Mouse (Mus musculus): ENCODE results near the gene Vmn1r87.

The Vmn1r87 gene

GRCm38 (mm10) chr7:13140057-13140456, at the start of gene Vmn1r87:
Gene Vmn1r87 (minus strand): TSS chr7:13140157.
- no peak for DNase-seq (ENCODE audit: extremely low spot score)

DNA sequence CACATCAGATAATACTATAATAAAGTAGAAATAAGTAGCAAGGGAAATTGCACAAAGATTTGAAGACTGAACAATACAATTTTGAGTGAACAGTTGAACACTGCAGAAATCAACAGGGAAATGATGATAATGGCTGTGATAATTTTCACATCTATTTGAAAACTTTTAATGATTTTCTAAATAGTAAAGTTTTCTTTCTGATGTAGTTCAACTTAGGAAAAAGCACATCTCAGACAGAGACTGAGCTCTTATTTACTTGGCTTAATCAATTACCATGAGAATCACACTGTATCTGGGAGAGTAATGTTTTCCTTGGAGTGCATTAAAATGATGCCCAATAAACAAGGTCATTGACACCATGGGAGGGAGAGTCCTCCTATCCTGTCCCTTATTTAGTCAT, 19.3 kb upstream of the Vmn1r87 start, which contains the start of gene Vmn1r88:
TSS of gene Vmn1r88 (plus strand) at position 301 of the 400 bp plus-strand sequence.
- no peak for DNase-seq (ENCODE audit: extremely low spot score)

DNA sequence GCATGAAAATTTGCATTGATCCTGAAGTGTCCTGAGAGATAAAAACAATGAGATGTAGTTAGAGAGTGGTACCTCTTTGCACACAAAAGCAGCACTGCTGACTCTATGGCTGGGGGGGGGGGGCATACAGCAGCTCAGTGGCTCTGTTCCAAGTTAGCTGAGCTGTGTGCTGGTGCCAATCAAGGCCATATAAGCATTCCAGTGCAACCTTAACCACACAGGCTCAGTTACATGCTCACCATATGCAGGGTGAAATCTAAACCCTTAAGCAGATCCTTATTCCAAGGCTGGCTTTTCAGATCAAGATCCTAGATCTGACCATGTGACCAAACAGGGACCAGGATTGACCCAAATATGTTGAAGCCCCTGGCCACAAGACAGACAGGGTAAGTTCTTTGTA, 2.6 kb downstream of the Vmn1r87 start:
- DNase-seq (ENCODE audit: extremely low spot score), result no peak

- no peak for DNase-seq (ENCODE audit: extremely low spot score)
These were observed 8.1 kb downstream of the Vmn1r87 start for GRCm38 (mm10) chr7:13131856-13132255.

DNA sequence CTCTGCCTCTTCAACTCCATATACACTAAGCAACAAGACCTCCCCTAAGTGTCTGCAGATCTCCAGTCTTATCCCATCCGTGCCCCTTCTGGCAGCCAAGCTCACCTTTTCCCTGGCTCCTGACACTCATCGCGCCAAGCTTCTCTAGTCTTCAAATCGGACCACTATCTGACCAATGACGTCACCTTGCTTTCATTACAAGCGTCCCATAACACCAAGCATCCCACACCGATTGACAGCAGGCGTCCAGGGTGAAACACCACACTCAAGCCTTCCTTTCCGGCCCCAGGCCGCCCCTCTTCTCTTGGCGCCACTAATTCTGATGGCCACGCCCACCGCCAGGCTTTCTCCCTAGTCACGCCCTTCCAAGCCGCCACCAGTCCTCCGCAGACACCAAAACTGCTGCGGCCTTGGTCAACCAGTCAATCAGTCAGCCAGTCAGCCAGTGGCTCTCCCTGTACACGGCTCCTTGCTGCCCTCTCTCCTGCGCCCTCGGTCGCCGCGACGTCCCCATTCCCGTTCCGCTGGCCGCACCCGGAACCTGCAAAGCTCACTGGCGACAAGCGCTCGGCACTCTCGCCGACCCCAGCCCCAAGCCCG, 16.3 kb downstream of the Vmn1r87 start:
- DNase-seq (ENCODE audit: extremely low spot score), result peak; percentile 2

DNA sequence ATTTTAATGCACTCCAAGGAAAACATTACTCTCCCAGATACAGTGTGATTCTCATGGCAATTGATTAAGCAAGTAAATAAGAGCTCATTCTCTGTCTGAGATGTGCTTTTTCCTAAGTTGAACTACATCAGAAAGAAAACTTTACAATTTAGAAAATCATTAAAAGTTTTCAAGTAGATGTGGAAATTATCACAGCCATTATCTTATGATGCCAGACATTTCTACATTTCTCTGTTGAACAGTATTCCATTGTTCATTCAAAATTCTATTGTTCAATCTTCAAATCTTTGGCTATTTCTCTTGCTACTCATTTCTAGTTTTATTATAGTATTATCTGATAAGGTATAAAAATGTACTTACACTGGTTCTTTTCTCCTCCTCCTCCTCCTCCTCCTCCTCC, 20.1 kb downstream of the Vmn1r87 start, which contains the start of gene Vmn1r86:
TSS of gene Vmn1r86 (minus strand) at position 101 of the 400 bp plus-strand sequence.
- DNase-seq (ENCODE audit: extremely low spot score), result no peak

DNA sequence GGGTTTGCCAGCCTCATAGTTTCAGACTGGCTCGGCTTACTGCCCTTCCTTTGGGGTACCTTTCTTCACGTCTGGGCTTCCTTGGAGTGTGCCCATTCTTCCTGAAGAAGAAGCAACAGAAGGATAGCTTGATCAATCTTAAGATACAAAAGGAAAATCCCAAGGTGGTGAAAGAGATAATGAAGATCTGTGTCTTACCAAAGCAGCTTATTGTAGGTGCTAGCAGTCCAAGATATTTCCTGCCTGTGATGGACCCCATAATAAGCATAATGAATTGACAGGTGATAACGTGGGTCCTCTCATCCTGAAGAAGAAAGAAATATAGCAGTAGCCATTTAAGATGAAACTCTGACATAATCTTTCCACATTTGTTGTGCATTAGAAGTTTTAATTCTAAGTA, 44.9 kb downstream of the Vmn1r87 start, which contains the start of gene Vmn1r85:
TSS of gene Vmn1r85 (minus strand) at position 101 of the 400 bp plus-strand sequence.
- DNase-seq (ENCODE audit: extremely low spot score), result no peak

Data from embryo, embryonic 9.5 days (tissue).